Mouse (Mus musculus): ENCODE measurements around the gene Wdr5.
"Not testable (repeated sequence)": the region's sequence is repeated elsewhere in the genome, so short reads cannot be mapped to it uniquely, and the experiment has no call there.

Gene Wdr5

GRCm38 (mm10) chr2:27496391-27497028 is 18.4 kb upstream of the Wdr5 start:
- no peak for DNase-seq (ENCODE audit: low read depth, low spot score)

GRCm38 (mm10) chr2:27504113-27504885 is 10.7 kb upstream of the Wdr5 start:
- DNase-seq (ENCODE audit: low read depth, low spot score), result no peak

GRCm38 (mm10) chr2:27505539-27505938 is 9.4 kb upstream of the Wdr5 start:
- no peak for DNase-seq (ENCODE audit: low read depth, low spot score)

- DNase-seq (ENCODE audit: low read depth, low spot score), result not testable (repeated sequence)
Measured at GRCm38 (mm10) chr2:27506658-27507057, 8.3 kb upstream of the Wdr5 start.

- DNase-seq (ENCODE audit: low read depth, low spot score), result no peak
Measured at GRCm38 (mm10) chr2:27507562-27507961, 7.4 kb upstream of the Wdr5 start, which contains the start of gene Brd3. TSS of gene Brd3 (minus strand) at chr2:27507662.

GRCm38 (mm10) chr2:27510706-27511105 is 4.3 kb upstream of the Wdr5 start:
- no peak for DNase-seq (ENCODE audit: low read depth, low spot score)

GRCm38 (mm10) chr2:27512909-27513308 is 2.0 kb upstream of the Wdr5 start:
- DNase-seq (ENCODE audit: low read depth, low spot score), result no peak

- no peak for DNase-seq (ENCODE audit: low read depth, low spot score)
Measured at GRCm38 (mm10) chr2:27513861-27514260, 1.1 kb upstream of the Wdr5 start.

- DNase-seq (ENCODE audit: low read depth, low spot score), result no peak
Measured at GRCm38 (mm10) chr2:27515341-27516166, 597 bp downstream of the Wdr5 start.

- DNase-seq (ENCODE audit: low read depth, low spot score), result no peak
Measured at GRCm38 (mm10) chr2:27516289-27516688, 1.3 kb downstream of the Wdr5 start.

- DNase-seq (ENCODE audit: low read depth, low spot score), result no peak
Measured at GRCm38 (mm10) chr2:27518283-27518682, 3.3 kb downstream of the Wdr5 start.

GRCm38 (mm10) chr2:27538455-27539330 is 23.7 kb downstream of the Wdr5 start:
- not testable (repeated sequence) for DNase-seq (ENCODE audit: low read depth, low spot score)

GRCm38 (mm10) chr2:27539336-27539735 is 24.4 kb downstream of the Wdr5 start:
- peak; percentile 22 for DNase-seq (ENCODE audit: low read depth, low spot score)

GRCm38 (mm10) chr2:27539772-27540514 is 25.0 kb downstream of the Wdr5 start:
- DNase-seq (ENCODE audit: low read depth, low spot score), result peak; percentile 99

GRCm38 (mm10) chr2:27540515-27540836 is 25.5 kb downstream of the Wdr5 start:
- no peak for DNase-seq (ENCODE audit: low read depth, low spot score)

GRCm38 (mm10) chr2:27541225-27541624 is 26.3 kb downstream of the Wdr5 start:
- no peak for DNase-seq (ENCODE audit: low read depth, low spot score)

GRCm38 (mm10) chr2:27544613-27545012 is 29.7 kb downstream of the Wdr5 start:
- DNase-seq (ENCODE audit: low read depth, low spot score), result no peak

GRCm38 (mm10) chr2:27545517-27545916 is 30.6 kb downstream of the Wdr5 start:
- not testable (repeated sequence) for DNase-seq (ENCODE audit: low read depth, low spot score)

- not testable (repeated sequence) for DNase-seq (ENCODE audit: low read depth, low spot score)
Measured at GRCm38 (mm10) chr2:27546041-27546440, 31.1 kb downstream of the Wdr5 start.

GRCm38 (mm10) chr2:27547326-27547725 is 32.4 kb downstream of the Wdr5 start:
- DNase-seq (ENCODE audit: low read depth, low spot score), result no peak

GRCm38 (mm10) chr2:27547986-27548385 is 33.0 kb downstream of the Wdr5 start:
- DNase-seq (ENCODE audit: low read depth, low spot score), result no peak

Data from brain, embryonic 18.5 days (tissue).